Mouse (Mus musculus) myocyte (in vitro differentiated cells): ENCODE data around the gene Tsc1.

Experiments
- CEBPB ChIP-seq: IDR thresholded peaks from 2 replicates; pipeline ENCODE4 v1.6.1; 2011; ENCODE audit warnings: mild to moderate bottlenecking, moderate library complexity; ENCODE audit not compliant: poor library complexity, insufficient read depth, severe bottlenecking
- E2F4 ChIP-seq: IDR thresholded peaks from one replicate; pipeline ENCODE4 v1.6.1; 2011; ENCODE audit warnings: mild to moderate bottlenecking, control low read depth, moderate library complexity; ENCODE audit not compliant: insufficient read depth
- MAX ChIP-seq: IDR thresholded peaks from one replicate; pipeline ENCODE4 v1.6.1; 2011; ENCODE audit warnings: low read depth, mild to moderate bottlenecking, control low read depth
- MYOD1 ChIP-seq, 3 experiments: IDR thresholded peaks; one replicate each; pipeline ENCODE4 v1.6.1; 2011; ENCODE audit warnings: control low read depth in 2 of 3, low read depth in 2 of 3, mild to moderate bottlenecking in 2 of 3, moderate library complexity in 1 of 3; ENCODE audit not compliant: insufficient read length in 2 of 3, control insufficient read depth in 1 of 3
- MYOG ChIP-seq, 3 experiments: IDR thresholded peaks; one replicate each; pipeline ENCODE4 v1.6.1; 2011; ENCODE audit warnings: control low read depth in 2 of 3, low read depth in 2 of 3, mild to moderate bottlenecking in 2 of 3; ENCODE audit not compliant: insufficient read length in 2 of 3, control insufficient read depth in 1 of 3, insufficient read depth in 1 of 3
- POLR2A ChIP-seq: IDR thresholded peaks from one replicate; pipeline ENCODE4 v1.6.1; 2011; ENCODE audit warnings: low read depth, mild to moderate bottlenecking, control low read depth, moderate library complexity; ENCODE audit not compliant: insufficient read length
- POLR2AphosphoS2 ChIP-seq: IDR thresholded peaks from one replicate; pipeline ENCODE4 v1.6.1; 2011; ENCODE audit warnings: low read depth, control low read depth; ENCODE audit not compliant: insufficient read length
- SRF ChIP-seq: IDR thresholded peaks from one replicate; pipeline ENCODE4 v1.6.1; 2011; ENCODE audit warnings: low read depth; ENCODE audit not compliant: control insufficient read depth, insufficient read length
- TCF12 ChIP-seq: IDR thresholded peaks from one replicate; pipeline ENCODE4 v1.6.1; 2011; ENCODE audit warnings: mild to moderate bottlenecking, control low read depth; ENCODE audit not compliant: poor library complexity, insufficient read depth, severe bottlenecking
- TCF3 ChIP-seq: IDR thresholded peaks from one replicate; pipeline ENCODE4 v1.6.1; 2011; ENCODE audit warnings: low read depth, control low read depth; ENCODE audit not compliant: insufficient read length
- USF1 ChIP-seq: IDR thresholded peaks from one replicate; pipeline ENCODE4 v1.6.1; 2011; ENCODE audit warnings: low read depth, mild to moderate bottlenecking, control low read depth, moderate library complexity

- no peak for TF ChIP-seq POLR2A
- no peak for TF ChIP-seq MAX
- TF ChIP-seq TCF3, result no peak
- no peak for TF ChIP-seq CEBPB
- TF ChIP-seq MYOD1 (IDR thresholded peaks at IDR 0.05; ENCODE audit: control insufficient read depth in 1 of 3, insufficient read length in 2 of 3, low read depth in 2 of 3), result no peak
- TF ChIP-seq SRF, result no peak
- no peak for TF ChIP-seq E2F4
- no peak for TF ChIP-seq USF1
- TF ChIP-seq MYOG (IDR thresholded peaks at IDR 0.05; ENCODE audit: control insufficient read depth in 1 of 3, insufficient read depth in 1 of 3, insufficient read length in 2 of 3, low read depth in 2 of 3), result no peak
- no peak for TF ChIP-seq TCF12
- no peak for TF ChIP-seq POLR2AphosphoS2
These were observed 42.1 kb upstream of the Tsc1 start for GRCm38 (mm10) chr2:28598692-28599568.
